Mouse (Mus musculus): ENCODE measurements around the gene Col6a1.

The Col6a1 gene

DNA sequence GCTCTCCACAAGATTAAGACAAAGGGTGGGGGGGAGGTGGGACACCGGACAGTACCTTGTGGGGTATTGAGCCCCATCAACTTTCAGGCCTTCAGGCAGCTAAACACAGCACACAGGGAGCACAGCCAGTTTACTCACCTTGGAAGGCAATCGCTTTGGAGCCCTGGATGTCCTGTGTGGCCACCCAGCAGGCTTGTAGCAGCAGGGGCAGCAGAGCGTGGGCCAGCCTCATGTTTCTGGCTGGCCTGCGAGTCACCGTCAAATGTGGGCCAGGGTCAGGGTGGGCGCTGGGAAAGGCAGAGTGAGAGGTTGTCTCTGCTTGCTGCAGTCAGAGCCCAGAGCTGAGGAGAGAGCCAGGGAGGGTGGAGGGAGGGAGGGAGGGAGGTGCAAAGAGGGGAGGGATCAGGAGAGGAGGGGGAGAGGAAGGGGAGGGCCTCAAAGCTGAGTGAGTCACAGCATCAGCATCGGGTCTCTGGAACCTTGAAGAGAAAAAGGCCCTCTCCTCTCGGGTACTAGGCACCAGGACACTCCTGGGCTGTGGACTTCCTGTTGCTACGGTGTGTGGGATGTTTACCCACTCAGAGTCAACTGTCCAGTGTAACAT, at the start of gene Col6a1:
Gene Col6a1, minus strand, starts transcription at position 487 of the 604 bp plus-strand sequence.
- DNase-seq (ENCODE audit: low read depth, low spot score), result peak; percentile 66

DNA sequence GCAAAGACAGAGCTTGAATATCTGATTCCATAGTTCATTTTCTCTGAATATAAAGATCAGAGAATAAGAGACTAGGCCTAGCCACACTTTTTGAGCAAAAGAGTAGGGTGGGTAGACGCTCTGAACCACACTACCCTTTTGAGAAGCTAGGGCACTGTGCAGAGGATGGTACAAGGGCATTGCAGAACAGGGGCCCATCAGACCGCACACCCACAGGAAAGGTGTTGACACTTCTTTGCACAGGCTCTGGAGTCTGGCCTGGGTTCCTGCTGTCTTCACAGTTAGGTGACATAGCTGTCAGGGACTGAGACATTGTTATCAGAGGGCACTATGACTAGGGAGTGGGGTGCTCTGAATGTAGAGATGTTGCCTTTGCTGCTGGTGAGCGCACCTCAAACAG, 45.7 kb upstream of the Col6a1 start:
- DNase-seq (ENCODE audit: low read depth, low spot score), result no peak

DNA sequence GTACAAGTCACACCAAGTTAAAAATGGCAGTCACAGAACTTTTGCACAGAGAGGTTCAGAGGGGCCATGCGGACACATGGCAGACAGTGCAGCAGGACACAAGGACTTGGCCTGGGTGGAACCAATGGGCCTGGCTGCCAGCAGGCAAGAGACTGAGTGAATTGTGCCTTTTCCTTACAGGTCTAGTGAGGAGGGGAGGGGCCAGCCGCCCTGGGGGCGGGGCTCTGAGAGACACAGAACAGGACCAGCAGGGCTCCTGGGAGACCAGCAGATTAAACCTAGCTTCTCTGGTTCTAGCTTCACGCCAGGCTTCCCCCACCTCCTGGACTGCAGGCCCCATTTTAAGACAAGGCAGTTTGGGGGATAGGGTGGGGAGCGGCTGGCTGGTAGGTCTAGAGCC, 45.1 kb upstream of the Col6a1 start:
- no peak for DNase-seq (ENCODE audit: low read depth, low spot score)

DNA sequence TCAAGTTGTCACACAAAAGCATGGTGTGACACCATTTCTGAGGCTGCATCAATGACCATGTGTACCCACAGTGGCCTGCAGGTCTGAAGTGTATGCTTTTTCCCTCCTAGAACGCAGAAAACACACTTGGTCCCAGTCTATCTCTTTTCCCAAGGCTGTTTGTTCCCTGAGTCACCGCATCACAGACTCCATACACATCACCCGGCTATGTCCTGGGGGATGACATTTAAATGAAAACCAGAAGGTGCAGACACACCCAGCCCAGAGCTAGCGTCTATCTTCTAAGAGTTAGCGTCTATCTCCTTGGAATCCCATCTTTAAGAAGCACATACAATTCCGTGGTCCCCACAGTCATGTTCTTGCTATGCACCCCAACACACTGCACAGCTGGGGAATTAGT, 43.6 kb upstream of the Col6a1 start:
- DNase-seq (ENCODE audit: low read depth, low spot score), result no peak

DNA sequence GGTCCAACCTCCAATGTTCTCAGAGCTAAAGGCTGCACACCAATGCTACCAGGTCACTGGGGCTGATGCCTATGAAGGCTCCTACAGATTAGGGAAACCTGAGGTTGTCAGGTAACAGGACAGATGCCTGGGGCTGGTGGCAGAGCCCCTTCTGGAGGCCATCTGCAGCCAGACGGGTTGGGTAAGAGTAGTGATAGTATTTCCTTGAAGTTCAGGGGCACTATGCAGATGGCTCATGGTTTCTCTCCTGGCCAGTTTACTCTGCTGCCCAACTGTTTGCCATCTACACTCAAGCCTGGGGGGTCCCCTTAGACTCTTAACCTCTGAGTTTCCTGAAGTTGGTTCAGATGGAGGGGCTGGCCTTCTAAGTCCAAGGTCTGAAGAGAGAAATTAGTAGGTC, 40.2 kb upstream of the Col6a1 start:
- DNase-seq (ENCODE audit: low read depth, low spot score), result no peak

DNA sequence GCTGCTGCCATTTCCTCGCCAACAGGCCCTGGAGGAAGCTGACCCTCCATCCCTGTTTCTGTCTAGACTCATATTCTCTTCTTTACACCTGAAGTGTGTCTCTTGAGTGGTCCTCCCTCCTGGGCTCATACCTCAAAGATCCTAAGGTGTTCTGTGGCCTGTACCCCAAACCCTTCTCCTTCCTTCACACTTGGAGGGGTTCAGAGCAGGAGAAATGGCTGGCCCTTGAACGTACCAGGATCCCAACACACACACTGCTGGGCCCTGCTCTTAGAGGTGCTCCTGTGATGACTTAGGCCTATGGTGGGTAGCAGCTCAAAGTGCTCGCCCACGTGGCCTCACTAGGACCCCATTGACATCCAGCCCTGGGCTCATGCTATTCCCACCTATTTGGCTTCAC, 39.0 kb upstream of the Col6a1 start:
- DNase-seq (ENCODE audit: low read depth, low spot score), result no peak

DNA sequence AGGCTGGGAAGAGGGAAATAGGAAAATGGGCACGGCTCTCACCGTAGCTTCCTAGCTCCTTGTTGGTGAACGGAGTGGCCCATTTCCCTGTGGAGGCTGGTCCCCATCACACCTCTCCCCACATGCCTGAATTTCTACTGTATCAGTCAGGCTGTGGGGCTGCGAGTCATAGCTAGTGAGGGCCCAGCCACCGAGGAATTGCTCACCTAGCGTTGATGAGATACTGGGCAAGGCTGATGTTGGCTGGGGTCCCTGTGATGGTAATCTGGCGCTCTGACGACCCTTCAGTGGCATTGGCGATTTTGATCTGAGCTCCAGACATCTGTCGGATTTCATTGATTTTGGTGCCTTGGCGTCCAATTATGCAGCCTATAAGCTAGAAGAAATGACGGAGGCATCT, 37.0 kb upstream of the Col6a1 start:
- DNase-seq (ENCODE audit: low read depth, low spot score), result peak; percentile 38

DNA sequence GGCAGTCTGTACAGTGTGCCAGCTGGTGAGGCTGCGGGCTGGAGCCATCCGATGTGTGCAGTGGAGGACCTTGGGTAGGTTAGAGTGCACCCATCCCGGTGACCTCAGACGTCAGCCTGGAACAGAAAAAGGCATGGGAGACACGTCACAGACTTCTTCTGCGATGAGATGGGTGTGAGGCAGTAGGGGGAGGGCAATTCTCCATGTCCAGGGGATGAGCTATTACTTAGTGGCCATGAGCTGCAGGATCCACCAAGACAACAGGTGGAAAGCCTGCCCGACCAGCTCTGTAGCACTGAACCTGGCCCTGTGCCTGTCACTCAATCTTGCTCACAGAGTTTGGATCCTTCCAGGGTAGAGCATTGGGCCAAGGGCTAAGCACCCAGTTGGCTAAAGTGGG, 36.4 kb upstream of the Col6a1 start:
- DNase-seq (ENCODE audit: low read depth, low spot score), result no peak

DNA sequence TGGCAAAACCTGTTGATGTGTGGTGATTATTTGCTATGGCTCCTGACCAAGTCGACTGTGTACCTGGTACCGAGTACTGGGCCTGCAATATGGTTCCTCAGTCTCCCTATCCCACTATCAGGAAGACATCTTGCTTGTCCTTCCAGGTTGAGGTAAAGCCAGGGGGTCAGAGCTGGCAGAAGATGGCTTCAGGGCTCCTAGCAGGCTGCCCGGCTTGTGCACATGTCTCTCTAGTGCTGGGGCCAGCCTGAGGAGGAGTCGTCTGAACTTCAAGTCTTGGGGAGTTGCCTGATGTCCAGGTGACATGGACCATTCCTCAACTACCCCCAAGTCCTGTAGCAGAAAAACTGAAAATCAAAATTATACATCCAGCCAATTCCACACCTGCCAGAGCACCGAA, 33.9 kb upstream of the Col6a1 start:
- no peak for DNase-seq (ENCODE audit: low read depth, low spot score)

DNA sequence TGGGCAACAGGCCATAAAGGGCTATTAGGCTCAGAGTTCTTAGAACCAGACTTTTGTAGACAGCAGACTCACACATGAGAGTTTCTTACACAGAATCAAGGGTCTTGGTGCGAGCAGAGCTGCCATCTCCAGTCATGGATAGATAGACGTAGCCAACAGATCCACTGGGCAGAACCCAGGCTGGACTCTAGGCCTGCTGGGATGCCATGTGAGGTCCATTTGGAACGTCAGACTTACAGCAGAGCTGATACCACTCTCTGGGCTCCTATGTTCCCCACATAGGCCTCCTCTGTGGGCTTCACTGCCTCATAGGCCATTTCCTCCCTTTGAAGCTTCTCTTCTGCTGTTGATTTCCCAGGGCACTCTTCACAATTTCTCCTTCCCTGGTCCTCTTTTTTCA, 27.7 kb upstream of the Col6a1 start:
- DNase-seq (ENCODE audit: low read depth, low spot score), result no peak

DNA sequence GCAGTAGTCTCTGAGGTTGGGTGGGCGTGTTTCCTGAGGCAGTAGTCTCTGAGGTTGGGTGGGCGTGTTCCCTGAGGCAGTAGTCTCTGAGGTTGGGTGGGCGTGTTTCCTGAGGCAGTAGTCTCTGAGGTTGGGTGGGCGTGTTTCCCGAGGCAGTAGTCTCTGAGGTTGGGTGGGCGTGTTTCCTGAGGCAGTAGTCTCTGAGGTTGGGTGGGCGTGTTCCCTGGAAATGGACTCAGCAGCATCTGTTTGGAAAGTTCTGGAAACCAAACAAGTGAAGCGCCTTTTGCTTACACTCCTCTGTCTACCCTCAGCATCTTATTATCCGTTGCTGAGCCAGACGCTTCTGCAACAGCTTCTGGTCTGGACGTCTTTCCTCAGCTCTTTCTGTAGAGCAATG, 18.3 kb upstream of the Col6a1 start:
- peak; percentile 89 for DNase-seq (ENCODE audit: low read depth, low spot score)

DNA sequence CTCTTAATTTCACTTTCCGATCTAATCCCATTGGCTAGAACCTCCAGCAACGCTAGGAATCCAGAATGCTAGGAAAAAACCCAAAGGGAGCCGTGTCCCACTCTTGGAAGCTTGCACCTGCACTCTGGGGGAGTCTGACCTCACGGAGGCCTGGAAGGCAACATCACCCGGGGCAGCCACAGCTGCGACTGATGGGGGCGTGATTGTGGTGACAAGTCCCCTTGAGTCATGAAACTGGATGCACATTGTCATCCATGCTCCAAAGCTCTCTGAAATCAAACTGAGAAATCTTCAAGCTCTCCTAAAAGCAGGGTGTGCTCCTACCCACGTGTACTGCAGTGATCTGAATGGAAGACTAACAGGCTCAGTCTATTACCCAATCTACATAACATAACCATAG, 10.8 kb upstream of the Col6a1 start:
- DNase-seq (ENCODE audit: low read depth, low spot score), result peak; percentile 67

DNA sequence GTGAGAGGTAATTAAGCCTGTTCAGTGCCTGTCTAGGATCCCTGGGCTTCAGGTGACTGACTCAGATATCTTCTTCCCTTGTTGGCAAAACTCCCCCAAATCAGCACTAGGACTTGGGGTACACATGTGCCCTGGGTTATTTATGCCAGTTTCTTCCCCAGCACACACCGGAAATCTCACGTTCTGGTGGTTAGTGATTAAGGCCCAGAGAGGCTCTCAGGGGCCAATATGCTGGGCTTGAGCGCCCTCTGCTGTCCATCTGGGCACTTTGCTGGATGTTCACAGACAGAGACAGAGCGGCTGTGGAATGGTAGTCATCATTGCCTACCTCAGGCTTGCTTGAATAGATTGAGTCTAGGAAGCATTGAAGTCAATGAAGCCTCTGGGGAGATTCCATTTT, 9.0 kb upstream of the Col6a1 start:
- peak; percentile 86 for DNase-seq (ENCODE audit: low read depth, low spot score)

DNA sequence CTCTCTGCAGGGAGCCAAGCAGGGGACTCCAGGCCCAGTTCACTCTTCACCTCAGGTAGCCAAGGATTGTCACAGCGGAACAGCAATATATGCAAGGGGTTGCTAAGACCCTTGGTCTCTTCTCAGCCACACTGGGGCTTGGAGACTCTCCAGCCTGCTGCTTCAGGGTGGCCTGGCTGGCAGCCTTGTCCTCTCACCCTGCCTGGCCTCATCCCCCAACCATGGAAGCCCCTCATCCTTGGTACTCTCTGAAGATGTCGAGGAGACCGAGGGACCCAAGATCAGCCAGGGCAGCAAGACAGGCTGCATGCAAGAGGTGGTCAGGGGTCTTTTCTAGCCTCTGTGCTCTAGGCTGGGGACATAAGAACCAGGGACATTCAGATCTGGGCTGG, 7.7 kb upstream of the Col6a1 start:
- no peak for DNase-seq (ENCODE audit: low read depth, low spot score)

DNA sequence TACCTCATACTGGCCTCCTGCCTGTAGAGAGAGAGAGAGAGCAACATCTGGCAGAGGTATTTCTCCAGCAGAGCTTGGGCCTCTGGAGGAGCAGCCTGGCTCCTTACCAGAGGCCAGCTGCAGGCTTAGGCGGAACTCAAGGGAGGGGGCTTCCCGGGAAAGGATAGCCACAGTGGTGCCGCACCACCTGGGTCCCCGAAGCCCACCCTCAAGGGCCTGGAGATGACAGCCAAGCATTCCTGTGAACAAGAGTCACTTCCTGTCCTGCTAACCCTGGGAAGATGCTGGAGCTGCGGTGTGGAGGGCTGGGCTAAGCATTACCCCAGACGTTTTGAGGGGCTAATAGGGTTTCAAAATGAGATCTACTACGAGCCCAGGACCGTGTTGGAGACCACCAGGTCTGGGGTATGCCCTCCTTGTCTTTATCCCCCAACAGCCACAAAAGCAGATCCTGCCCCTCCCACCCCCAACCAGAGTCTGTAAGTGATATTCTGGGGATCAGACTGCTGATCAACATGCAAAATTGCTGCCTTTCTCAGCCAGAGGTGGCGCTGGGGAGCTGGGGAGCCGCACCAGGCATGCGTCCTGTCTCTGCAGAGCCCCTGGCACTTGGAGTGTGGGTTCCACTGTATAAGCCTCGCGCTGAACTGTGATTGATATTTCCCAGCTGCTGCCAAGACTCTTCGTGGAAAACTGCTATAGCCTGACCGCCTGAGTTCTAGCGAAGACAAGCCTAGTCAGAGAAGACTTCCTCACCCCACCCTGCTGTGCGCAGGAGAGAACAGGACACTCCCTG, 7.1 kb upstream of the Col6a1 start:
- DNase-seq (ENCODE audit: low read depth, low spot score), result peak; percentile 84

DNA sequence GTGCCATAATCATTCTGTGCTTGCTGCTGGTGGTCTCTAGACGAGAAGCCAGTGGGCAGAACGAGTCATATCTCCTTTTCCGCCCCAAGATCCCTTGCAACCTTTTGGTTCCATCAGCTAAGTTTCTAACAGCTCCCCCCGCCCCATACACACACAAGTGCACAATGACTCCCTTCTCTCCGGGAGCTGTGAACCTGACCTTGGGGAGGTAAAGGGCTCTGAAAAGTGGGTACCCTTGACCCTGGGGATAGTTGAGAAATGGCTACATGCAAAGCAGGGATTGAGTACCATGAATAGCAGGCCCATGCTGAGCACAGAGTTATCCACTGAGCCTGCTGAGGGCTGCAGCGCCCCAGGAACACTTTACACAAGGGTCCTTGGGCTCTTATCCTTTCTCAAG, 6.4 kb upstream of the Col6a1 start:
- no peak for DNase-seq (ENCODE audit: low read depth, low spot score)

DNA sequence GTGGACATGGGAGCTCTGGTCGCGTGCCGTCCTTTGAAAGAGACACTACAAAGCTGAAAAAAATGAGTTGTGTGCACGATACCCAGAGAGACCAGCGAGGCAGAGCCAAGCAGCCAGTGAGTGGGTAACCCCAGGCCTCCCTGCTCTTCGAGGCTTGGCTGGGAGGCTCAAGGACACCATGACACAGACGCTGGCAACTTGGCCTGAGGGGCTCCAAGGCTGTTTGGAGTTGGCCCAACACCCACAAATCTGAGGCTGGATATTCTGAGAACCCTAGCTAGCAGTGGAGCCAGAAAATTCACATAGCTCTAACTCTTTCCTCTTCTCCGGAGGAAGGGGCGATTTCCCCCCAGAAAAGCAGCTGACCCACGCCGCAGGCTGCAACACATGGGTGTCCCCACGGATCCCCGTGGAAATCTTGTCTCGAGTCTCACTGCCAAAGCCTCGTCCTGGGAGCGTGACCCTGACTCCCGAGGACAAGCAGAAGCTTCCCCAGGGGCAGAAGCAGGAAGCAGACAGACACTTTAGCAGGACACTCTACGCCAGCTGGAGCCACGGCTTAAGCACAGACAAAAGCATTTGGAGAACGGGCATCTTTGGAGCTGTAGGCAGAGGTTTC, 5.8 kb upstream of the Col6a1 start:
- DNase-seq (ENCODE audit: low read depth, low spot score), result no peak

DNA sequence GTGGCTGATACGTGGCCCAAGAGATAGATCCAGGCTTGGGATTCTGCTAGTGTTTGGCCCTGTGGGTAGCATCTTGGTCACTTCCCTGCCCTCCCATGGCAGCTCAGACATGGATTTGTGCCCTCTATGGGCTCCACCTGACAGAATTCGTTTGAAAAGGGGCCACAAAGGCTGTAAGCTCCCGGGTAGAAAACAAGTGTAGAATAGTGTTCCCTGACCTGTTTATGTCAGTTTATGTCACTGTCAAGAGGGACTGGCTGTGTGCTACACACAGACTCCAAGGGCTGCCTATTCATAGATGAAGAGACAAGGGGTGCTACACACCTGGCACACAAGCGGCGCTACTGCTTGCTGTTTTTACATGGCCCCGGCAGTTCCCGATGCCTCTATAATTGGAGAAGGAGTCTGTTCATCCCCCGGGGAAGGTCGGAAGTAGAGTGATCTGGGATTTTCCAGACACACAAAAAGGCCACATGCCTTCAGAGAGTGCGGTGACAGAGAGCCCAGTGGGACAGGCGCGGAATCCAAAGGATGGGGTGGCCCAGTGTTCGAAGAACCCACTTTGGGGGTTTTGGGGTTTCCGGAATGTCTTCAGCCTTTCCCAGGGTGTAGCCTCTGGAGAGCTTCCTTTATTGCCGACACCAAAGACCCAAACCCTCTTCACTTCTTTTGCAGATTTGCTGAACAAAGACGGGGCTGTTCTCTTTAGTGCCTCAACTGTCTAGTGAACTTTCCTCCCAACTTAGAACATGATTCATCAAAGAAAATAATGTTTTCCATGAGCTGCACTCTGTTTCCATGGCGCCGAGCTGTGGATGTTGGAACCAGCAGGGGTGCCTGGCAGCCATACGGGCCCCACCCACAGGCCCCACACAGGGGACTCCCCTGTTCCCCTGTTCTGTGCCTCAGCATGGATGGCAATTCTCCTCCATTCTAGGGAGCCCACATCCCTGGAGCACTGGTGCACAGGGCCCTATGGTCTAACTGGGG, 4.0 kb upstream of the Col6a1 start:
- peak; percentile 84 for DNase-seq (ENCODE audit: low read depth, low spot score)

DNA sequence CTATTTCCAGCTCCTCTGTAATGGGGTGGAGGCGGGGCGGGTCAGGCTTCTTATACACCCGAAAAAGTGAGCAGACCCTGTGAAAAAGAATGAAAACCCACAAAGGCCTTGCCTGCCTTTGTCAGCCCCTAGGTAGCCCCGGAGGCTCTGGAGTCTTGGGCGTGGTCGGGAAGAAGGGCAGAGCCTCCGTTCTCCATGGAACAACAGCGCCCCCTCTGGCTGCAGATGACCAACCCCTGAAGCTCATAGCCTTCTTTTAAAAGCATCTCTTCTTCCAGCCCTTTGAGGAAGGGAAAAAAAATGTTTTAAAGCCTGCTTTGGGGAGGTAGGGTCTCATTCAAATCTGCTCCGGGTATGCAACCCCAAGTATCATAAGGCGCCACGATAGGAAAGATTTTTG, 2.4 kb upstream of the Col6a1 start:
- DNase-seq (ENCODE audit: low read depth, low spot score), result peak; percentile 64

DNA sequence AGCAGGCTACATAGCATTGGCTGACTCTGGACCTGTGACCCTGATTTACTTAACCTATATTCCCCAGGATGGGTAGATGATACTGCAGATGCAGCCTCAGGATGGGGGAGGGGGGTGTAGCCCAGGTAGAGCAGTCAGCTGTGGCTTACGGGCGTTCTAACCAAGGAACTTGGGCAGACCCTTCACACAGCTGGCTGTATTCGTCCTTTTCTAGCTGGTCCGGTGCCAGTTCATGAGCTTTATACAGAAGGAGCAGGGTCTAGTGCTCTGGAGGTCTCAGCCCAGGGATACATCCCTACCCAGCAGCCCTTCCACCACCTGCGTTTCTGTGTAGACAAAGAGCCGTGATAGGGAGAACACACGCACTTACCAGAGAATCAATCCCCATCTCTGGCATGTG, 1.3 kb upstream of the Col6a1 start:
- no peak for DNase-seq (ENCODE audit: low read depth, low spot score)

DNA sequence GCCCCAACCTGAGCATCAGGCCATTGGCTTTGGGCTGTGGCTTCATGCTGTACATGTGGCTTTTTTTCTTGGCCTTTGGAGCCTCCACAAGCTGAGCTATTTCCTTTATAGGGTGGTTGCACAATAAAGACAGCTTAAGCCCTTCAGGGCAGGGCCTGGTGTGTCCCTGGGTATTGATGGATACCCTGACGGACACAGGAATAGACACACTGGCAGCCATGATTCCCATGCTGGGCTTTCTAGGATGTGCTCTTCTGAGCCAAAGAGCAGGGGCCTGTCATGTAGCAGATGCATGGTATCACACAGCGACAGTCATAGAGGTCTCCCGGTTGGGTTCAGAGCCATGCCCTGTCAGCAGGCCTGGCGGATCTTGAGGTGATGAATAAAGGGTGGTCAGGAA, 898 bp upstream of the Col6a1 start:
- DNase-seq (ENCODE audit: low read depth, low spot score), result no peak

DNA sequence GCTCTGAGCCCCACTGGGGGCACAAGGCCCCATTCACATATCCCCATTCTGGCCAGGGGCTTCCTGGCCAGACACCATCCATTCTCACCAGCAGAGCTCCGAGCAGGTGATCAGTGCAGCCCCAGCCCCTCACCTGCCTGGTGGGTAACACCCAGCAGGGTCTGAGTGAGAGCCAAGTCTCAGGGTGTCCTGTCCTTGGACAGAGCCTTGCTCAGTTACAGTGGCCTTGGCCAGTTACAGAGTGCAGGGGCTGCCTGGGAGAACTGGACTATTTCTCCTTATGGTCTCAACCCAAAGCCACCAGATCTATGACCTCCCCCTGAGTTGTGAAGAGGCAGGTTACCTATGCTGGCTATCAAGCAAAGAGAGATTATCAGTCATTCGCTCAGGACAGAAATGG, 871 bp downstream of the Col6a1 start:
- DNase-seq (ENCODE audit: low read depth, low spot score), result no peak

Data from brain, adult 2 months (tissue).